Mouse (Mus musculus): Measurements from ENCODE around the gene Piga.

GRCm38 (mm10) chrX:164446106-164446551 lies 26.5 kb downstream of the Piga start:
- TF ChIP-seq CTCF (IDR thresholded peaks at IDR 0.05) (peak; percentile 44), EP300 (IDR thresholded peaks at IDR 0.05) (no peak)

Measured in lung, postnatal 0 days (tissue).